Mouse (Mus musculus) lung, embryonic 15.5 days (tissue): ENCODE measurements around the gene Gria4. TPM values are rescaled to one million over a fixed set of nuclear protein-coding genes. Genes with fewer than 3 reads are reported as not detected.
"Not testable (repeated sequence)": the region's sequence is repeated elsewhere in the genome, so short reads cannot be mapped to it uniquely, and the experiment has no call there.

Experiments used
- ATAC-seq: fragments of 200-750 bp; cut with Nextera tagmentation; 2 replicates; pipeline ENCODE4 v1.8.0; 2017; ENCODE audit warnings: moderate number of reproducible peaks, borderline replicate concordance; ENCODE audit not compliant: low FRiP score, low TSS enrichment; ENCODE audit errors: extremely low read depth
- H3K27ac ChIP-seq: fragments of 300-500 bp; sonication (generic); 2 replicates; pipeline ENCODE4 v1.5.1; 2015; ENCODE audit warnings: moderate library complexity, mild to moderate bottlenecking, inconsistent platforms
- H3K27me3 ChIP-seq: fragments of 300-500 bp; sonication (generic); 2 replicates; pipeline ENCODE4 v1.6.1; 2015; ENCODE audit warnings: inconsistent platforms
- H3K36me3 ChIP-seq: fragments of 300-500 bp; sonication (generic); 2 replicates; pipeline ENCODE4 v1.6.1; 2015; ENCODE audit warnings: inconsistent platforms
- H3K4me1 ChIP-seq: fragments of 300-500 bp; sonication (generic); 2 replicates; pipeline ENCODE4 v1.6.1; 2015; ENCODE audit warnings: inconsistent platforms
- H3K4me2 ChIP-seq: fragments of 300-500 bp; sonication (generic); 2 replicates; pipeline ENCODE4 v1.6.1; 2015; ENCODE audit warnings: inconsistent platforms, mild to moderate bottlenecking, moderate library complexity
- H3K4me3 ChIP-seq: fragments of 300-500 bp; sonication (generic); 2 replicates; pipeline ENCODE4 v1.5.1; 2015; ENCODE audit warnings: mild to moderate bottlenecking, inconsistent platforms
- H3K9ac ChIP-seq: fragments of 300-500 bp; sonication (generic); 2 replicates; pipeline ENCODE4 v1.6.1; 2015; ENCODE audit warnings: inconsistent platforms
- H3K9me3 ChIP-seq: fragments of 300-500 bp; sonication (generic); 2 replicates; pipeline ENCODE4 v1.6.1; 2016; ENCODE audit warnings: inconsistent platforms
- WGBS: fragments of 180-500 bp; shearing (Covaris S2); methylation state at CpG from one replicate; pipeline ENCODE4 v1.1.7; 2015; 5-methylcytosine and 5-hydroxymethylcytosine counted together
- polyA plus RNA-seq: library from polyadenylated mRNA; unstranded; fragments of >200 nt; fragmentation: Nextera tagmentation; extraction: Ambion mirVana; gene quantifications from 2 replicates; pipeline ENCODE4 v1.2.1, GENCODE M21; 2015

Gene Gria4
- polyA plus RNA-seq, result 0.50 and 0.65 TPM in 2 replicates

- Histone ChIP-seq H3K9ac (0 out of 2 replicates have a peak within 1 kb of the TSS, but pooled peaks have one; percentile 7), H3K27ac (no peak within 1 kb of the TSS), H3K36me3 (no peaks in the 10 kb centered on the region), H3K4me2 (peak within 1 kb of the TSS; percentile 84), H3K27me3 (0 out of 2 replicates have a peak, but pooled peaks cover 5% of the 10 kb centered on the region), H3K4me3 (peak within 1 kb of the TSS; percentile 45), H3K9me3 (no peaks in the 10 kb centered on the region), H3K4me1 (no peaks in the 10 kb centered on the region)
- ATAC-seq, result peak; percentile 83
- WGBS, result under 1% methylated on average over 46 of the region's 46 CpGs
These were observed at the start of gene Gria4 for GRCm38 (mm10) chr9:4795544-4796288. Gene Gria4 (minus strand): TSS chr9:4796234.

- H3K9me3 ChIP-seq, H3K4me3 ChIP-seq, H3K36me3 ChIP-seq, H3K4me1 ChIP-seq, H3K4me2 ChIP-seq, H3K9ac ChIP-seq, H3K27ac ChIP-seq, H3K27me3 ChIP-seq, ATAC-seq: not testable (repeated sequence)
- WGBS, result 63% methylated on average over 2 of the region's 2 CpGs
These were observed 14.9 kb upstream of the Gria4 start for GRCm38 (mm10) chr9:4810941-4811340.

GRCm38 (mm10) chr9:4803151-4803755, 7.2 kb upstream of the Gria4 start:
- Histone ChIP-seq H3K4me2 (no peak overlapping the region), H3K9me3 (no peaks in the 10 kb centered on the region), H3K27me3 (no peaks in the 10 kb centered on the region), H3K27ac (no peak overlapping the region), H3K9ac (no peak overlapping the region), H3K4me1 (no peaks in the 10 kb centered on the region), H3K4me3 (no peak overlapping the region), H3K36me3 (no peaks in the 10 kb centered on the region)
- ATAC-seq, result no peak
- 69% methylated on average over 7 of the region's 7 CpGs for WGBS

- Histone ChIP-seq H3K4me2 (no peak overlapping the region), H3K9me3 (no peaks in the 10 kb centered on the region), H3K4me1 (no peaks in the 10 kb centered on the region), H3K27ac (no peak overlapping the region), H3K27me3 (0 out of 2 replicates have a peak, but pooled peaks cover 5% of the 10 kb centered on the region), H3K4me3 (no peak overlapping the region), H3K36me3 (no peaks in the 10 kb centered on the region), H3K9ac (no peak overlapping the region)
- WGBS, result 71% methylated on average over 2 of the region's 2 CpGs
- no peak for ATAC-seq
These were observed 1.4 kb upstream of the Gria4 start for GRCm38 (mm10) chr9:4797396-4797795.

GRCm38 (mm10) chr9:4796289-4796645, 233 bp upstream of the Gria4 start:
- H3K36me3 ChIP-seq, result no peaks in the 10 kb centered on the region
- H3K9me3 ChIP-seq, result no peaks in the 10 kb centered on the region
- WGBS, result 1% methylated on average over 4 of the region's 4 CpGs
- no peak overlapping the region for H3K27ac ChIP-seq
- peak overlapping the region; percentile 84 for H3K4me2 ChIP-seq
- 0 out of 2 replicates have a peak overlapping the region, but pooled peaks have one; percentile 7 for H3K9ac ChIP-seq
- no peaks in the 10 kb centered on the region for H3K4me1 ChIP-seq
- 0 out of 2 replicates have a peak, but pooled peaks cover 5% of the 10 kb centered on the region for H3K27me3 ChIP-seq
- peak overlapping the region; percentile 45 for H3K4me3 ChIP-seq
- ATAC-seq, result no peak

GRCm38 (mm10) chr9:4795075-4795474, 959 bp downstream of the Gria4 start:
- Histone ChIP-seq H3K4me3 (0 out of 2 replicates have a peak overlapping the region, but pooled peaks have one; percentile 45), H3K27ac (no peak overlapping the region), H3K4me1 (no peaks in the 10 kb centered on the region), H3K9me3 (no peaks in the 10 kb centered on the region), H3K36me3 (no peaks in the 10 kb centered on the region), H3K4me2 (peak overlapping the region; percentile 84), H3K9ac (no peak overlapping the region), H3K27me3 (0 out of 2 replicates have a peak, but pooled peaks cover 5% of the 10 kb centered on the region)
- 5% methylated on average over 5 of the region's 6 CpGs for WGBS
- ATAC-seq, result no peak

GRCm38 (mm10) chr9:4794411-4794810, 1.6 kb downstream of the Gria4 start:
- no peak for ATAC-seq
- Histone ChIP-seq H3K9ac (no peak overlapping the region), H3K4me3 (no peak overlapping the region), H3K27ac (no peak overlapping the region), H3K36me3 (no peaks in the 10 kb centered on the region), H3K27me3 (0 out of 2 replicates have a peak, but pooled peaks cover 5% of the 10 kb centered on the region), H3K9me3 (no peaks in the 10 kb centered on the region), H3K4me2 (no peak overlapping the region), H3K4me1 (no peaks in the 10 kb centered on the region)
- 37% methylated on average over 10 of the region's 10 CpGs for WGBS

GRCm38 (mm10) chr9:4749407-4749806, 46.6 kb downstream of the Gria4 start:
- H3K4me1 ChIP-seq, ATAC-seq, H3K4me3 ChIP-seq, H3K27me3 ChIP-seq, H3K9me3 ChIP-seq, H3K4me2 ChIP-seq, H3K36me3 ChIP-seq, H3K9ac ChIP-seq, H3K27ac ChIP-seq: not testable (repeated sequence)

GRCm38 (mm10) chr9:4714086-4714485, 81.9 kb downstream of the Gria4 start:
- no peaks in the 10 kb centered on the region for H3K9me3 ChIP-seq
- no peak overlapping the region for H3K9ac ChIP-seq
- no peaks in the 10 kb centered on the region for H3K27me3 ChIP-seq
- WGBS, result 60% methylated on average over 2 of the region's 2 CpGs
- no peak overlapping the region for H3K27ac ChIP-seq
- ATAC-seq, result no peak
- no peaks in the 10 kb centered on the region for H3K36me3 ChIP-seq
- H3K4me3 ChIP-seq, result no peak overlapping the region
- no peak overlapping the region for H3K4me2 ChIP-seq
- H3K4me1 ChIP-seq, result no peaks in the 10 kb centered on the region

GRCm38 (mm10) chr9:4712367-4712766, 83.7 kb downstream of the Gria4 start:
- H3K4me2 ChIP-seq, result no peak overlapping the region
- H3K9ac ChIP-seq, result no peak overlapping the region
- H3K36me3 ChIP-seq, result no peaks in the 10 kb centered on the region
- H3K4me1 ChIP-seq, result no peaks in the 10 kb centered on the region
- H3K9me3 ChIP-seq, result no peaks in the 10 kb centered on the region
- no peak for ATAC-seq
- no peak overlapping the region for H3K4me3 ChIP-seq
- no peak overlapping the region for H3K27ac ChIP-seq
- H3K27me3 ChIP-seq, result no peaks in the 10 kb centered on the region

GRCm38 (mm10) chr9:4687149-4687548, 108.9 kb downstream of the Gria4 start:
- no peak for ATAC-seq
- H3K4me2 ChIP-seq, result no peak overlapping the region
- H3K4me3 ChIP-seq, result no peak overlapping the region
- H3K9ac ChIP-seq, result no peak overlapping the region
- 66% methylated on average over 1 of the region's 1 CpGs for WGBS
- no peaks in the 10 kb centered on the region for H3K4me1 ChIP-seq
- H3K27me3 ChIP-seq, result no peaks in the 10 kb centered on the region
- no peaks in the 10 kb centered on the region for H3K36me3 ChIP-seq
- H3K27ac ChIP-seq, result no peak overlapping the region
- H3K9me3 ChIP-seq, result no peaks in the 10 kb centered on the region

GRCm38 (mm10) chr9:4680244-4680643, 115.8 kb downstream of the Gria4 start:
- WGBS, result 62% methylated on average over 2 of the region's 2 CpGs
- Histone ChIP-seq H3K9me3 (no peaks in the 10 kb centered on the region), H3K4me3 (no peak overlapping the region), H3K4me1 (no peaks in the 10 kb centered on the region), H3K4me2 (no peak overlapping the region), H3K9ac (no peak overlapping the region), H3K27me3 (no peaks in the 10 kb centered on the region), H3K27ac (no peak overlapping the region), H3K36me3 (no peaks in the 10 kb centered on the region)
- no peak for ATAC-seq
